Mouse (Mus musculus) MEL (cell line): ENCODE measurements around the gene Nemp1. TPM values are rescaled to one million over a fixed set of nuclear protein-coding genes. Genes with fewer than 3 reads are reported as not detected.

Experiments used
- DNase-seq: peaks from one replicate; pipeline ENCODE4 v3.0.0; 2011; ENCODE audit warnings: low read depth, low spot score
- H3K27ac ChIP-seq: 2 replicates; pipeline ENCODE4 v1.5.1; 2012; ENCODE audit warnings: low read depth, mild to moderate bottlenecking, control low read depth, low read length, moderate library complexity; ENCODE audit not compliant: control insufficient read depth
- H3K27me3 ChIP-seq, 2 experiments: fragments of 150-350 bp in 1 of 2; sonication (generic) in 1 of 2; 2 replicates each; pipeline ENCODE4 v1.6.1; 2012; ENCODE audit warnings: low read length in 2 of 2, mild to moderate bottlenecking in 2 of 2, improper control_type of control experiment in 1 of 2, moderate library complexity in 1 of 2; ENCODE audit not compliant: insufficient read depth in 2 of 2, control insufficient read depth in 1 of 2
- H3K36me3 ChIP-seq, 2 experiments: 2 replicates each; pipeline ENCODE4 v1.6.1; 2012 to 2014; ENCODE audit warnings: low read length in 2 of 2, improper control_type of control experiment in 1 of 2, inconsistent platforms in 1 of 2, mild to moderate bottlenecking in 1 of 2; ENCODE audit not compliant: insufficient read depth in 2 of 2, control insufficient read depth in 1 of 2
- H3K4me1 ChIP-seq, 2 experiments: fragments of 150-350 bp in 1 of 2; sonication (generic) in 1 of 2; 2 replicates each; pipeline ENCODE4 v1.6.1; 2012; ENCODE audit warnings: low read length in 2 of 2, improper control_type of control experiment in 1 of 2, mild to moderate bottlenecking in 1 of 2; ENCODE audit not compliant: insufficient read depth in 2 of 2, control insufficient read depth in 1 of 2
- H3K4me3 ChIP-seq, 2 experiments: fragments of 150-350 bp in 1 of 2; sonication (generic) in 1 of 2; 2 replicates each; pipeline ENCODE4 v1.5.1; 2012; ENCODE audit warnings: low read depth in 2 of 2, low read length in 2 of 2, mild to moderate bottlenecking in 2 of 2, moderate library complexity in 2 of 2, control low read depth in 1 of 2, improper control_type of control experiment in 1 of 2; ENCODE audit not compliant: control insufficient read depth in 1 of 2, insufficient read depth in 1 of 2
- H3K79me2 ChIP-seq: 2 replicates; pipeline ENCODE4 v1.6.1; 2012; ENCODE audit warnings: mild to moderate bottlenecking, low read length, moderate library complexity; ENCODE audit not compliant: control insufficient read depth, poor library complexity, insufficient read depth
- H3K9ac ChIP-seq: 2 replicates; pipeline ENCODE4 v1.6.1; 2012; ENCODE audit warnings: low read depth, mild to moderate bottlenecking, control low read depth, low read length, moderate library complexity; ENCODE audit not compliant: control insufficient read depth, poor library complexity, severe bottlenecking
- H3K9me3 ChIP-seq: fragments of 150-350 bp; sonication (generic); replicated peaks from 2 replicates; pipeline ENCODE4 v1.6.1; 2012; ENCODE audit warnings: mild to moderate bottlenecking, low read length, improper control_type of control experiment, moderate library complexity; ENCODE audit not compliant: insufficient read depth
- BHLHE40 ChIP-seq: IDR thresholded peaks from 2 replicates; pipeline ENCODE4 v1.6.1; 2012; ENCODE audit warnings: low read depth, mild to moderate bottlenecking, inconsistent platforms, low read length, improper control_type of control experiment, borderline replicate concordance
- CTCF ChIP-seq, 3 experiments: IDR thresholded peaks in 2 of 3; conservative IDR thresholded peaks in 1 of 3; 2 replicates each; pipeline ENCODE4 v1.5.1; 2011 to 2012; ENCODE audit warnings: low read length in 3 of 3, low read depth in 2 of 3, mild to moderate bottlenecking in 2 of 3, improper control_type of control experiment in 1 of 3, inconsistent platforms in 1 of 3, mixed read lengths in 1 of 3, moderate library complexity in 1 of 3; ENCODE audit not compliant: control insufficient read depth in 1 of 3, insufficient read depth in 1 of 3, poor library complexity in 1 of 3, severe bottlenecking in 1 of 3
- E2F4 ChIP-seq: IDR thresholded peaks from 2 replicates; pipeline ENCODE4 v1.6.1; 2011; ENCODE audit warnings: low read depth, low read length, improper control_type of control experiment, borderline replicate concordance
- ELF1 ChIP-seq: IDR thresholded peaks from 2 replicates; pipeline ENCODE4 v1.6.1; 2014; ENCODE audit warnings: low read depth, mild to moderate bottlenecking, inconsistent platforms, low read length, improper control_type of control experiment, moderate library complexity
- EP300 ChIP-seq, 2 experiments: IDR thresholded peaks; 2 replicates each; pipeline ENCODE4 v1.6.1; 2011; ENCODE audit warnings: improper control_type of control experiment in 2 of 2, low read length in 2 of 2, low read depth in 1 of 2, mild to moderate bottlenecking in 1 of 2
- GABPA ChIP-seq: IDR thresholded peaks from 2 replicates; pipeline ENCODE4 v1.6.1; 2012; ENCODE audit warnings: low read depth, mild to moderate bottlenecking, inconsistent platforms, low read length, improper control_type of control experiment, moderate library complexity
- HCFC1 ChIP-seq: IDR thresholded peaks from 2 replicates; pipeline ENCODE4 v1.6.1; 2012; ENCODE audit warnings: low read depth, mild to moderate bottlenecking, inconsistent platforms, low read length, improper control_type of control experiment, moderate library complexity
- KAT2A ChIP-seq: conservative IDR thresholded peaks from 2 replicates; pipeline ENCODE4 v1.6.1; 2012; ENCODE audit warnings: low read depth, low read length, improper control_type of control experiment, inconsistent platforms
- MAFK ChIP-seq: IDR thresholded peaks from 2 replicates; pipeline ENCODE4 v1.6.1; 2011; ENCODE audit warnings: low read depth, mild to moderate bottlenecking, low read length, improper control_type of control experiment, borderline replicate concordance
- MAX ChIP-seq: IDR thresholded peaks from 2 replicates; pipeline ENCODE4 v1.6.1; 2011; ENCODE audit warnings: low read length, improper control_type of control experiment
- MAZ ChIP-seq: IDR thresholded peaks from 2 replicates; pipeline ENCODE4 v1.6.1; 2012; ENCODE audit warnings: low read depth, mild to moderate bottlenecking, inconsistent platforms, low read length, improper control_type of control experiment
- MXI1 ChIP-seq: IDR thresholded peaks from 2 replicates; pipeline ENCODE4 v1.6.1; 2011; ENCODE audit warnings: mild to moderate bottlenecking, low read depth, low read length, improper control_type of control experiment
- MYB ChIP-seq: IDR thresholded peaks from 2 replicates; pipeline ENCODE4 v1.6.1; 2011; ENCODE audit warnings: mild to moderate bottlenecking, low read depth, low read length, improper control_type of control experiment
- MYC ChIP-seq: IDR thresholded peaks from 2 replicates; pipeline ENCODE4 v1.6.1; 2011; ENCODE audit warnings: low read depth, mild to moderate bottlenecking, low read length, improper control_type of control experiment, moderate library complexity
- NRF1 ChIP-seq: IDR thresholded peaks from 2 replicates; pipeline ENCODE4 v1.6.1; 2014; ENCODE audit warnings: low read depth, mild to moderate bottlenecking, inconsistent platforms, low read length, improper control_type of control experiment, moderate library complexity; ENCODE audit not compliant: poor library complexity, insufficient read depth, severe bottlenecking
- POLR2AphosphoS2 ChIP-seq: IDR thresholded peaks from 2 replicates; pipeline ENCODE4 v1.6.1; 2011; ENCODE audit warnings: low read length, improper control_type of control experiment
- POLR2AphosphoS5 ChIP-seq: IDR thresholded peaks from 2 replicates; pipeline ENCODE4 v1.6.1; 2012; ENCODE audit warnings: low read depth, borderline replicate concordance, mild to moderate bottlenecking, inconsistent platforms, low read length, moderate library complexity, mixed read lengths
- RAD21 ChIP-seq: IDR thresholded peaks from 2 replicates; pipeline ENCODE4 v1.6.1; 2011; ENCODE audit warnings: mild to moderate bottlenecking, low read depth, low read length, improper control_type of control experiment
- RCOR1 ChIP-seq: IDR thresholded peaks from 2 replicates; pipeline ENCODE4 v1.6.1; 2012; ENCODE audit warnings: low read depth, mild to moderate bottlenecking, inconsistent platforms, low read length, improper control_type of control experiment
- SIN3A ChIP-seq: IDR thresholded peaks from 2 replicates; pipeline ENCODE4 v1.6.1; 2012; ENCODE audit warnings: low read length, improper control_type of control experiment, inconsistent platforms
- SMC3 ChIP-seq: IDR thresholded peaks from 2 replicates; pipeline ENCODE4 v1.6.1; 2011; ENCODE audit warnings: low read depth, low read length, improper control_type of control experiment
- TAL1 ChIP-seq: IDR thresholded peaks from 2 replicates; pipeline ENCODE4 v1.6.1; 2012; ENCODE audit warnings: mild to moderate bottlenecking, inconsistent platforms, low read length, moderate library complexity, mixed read lengths
- TBP ChIP-seq: IDR thresholded peaks from 2 replicates; pipeline ENCODE4 v1.8.0; 2011; ENCODE audit warnings: low read depth, low read length, improper control_type of control experiment
- TCF12 ChIP-seq: IDR thresholded peaks from 2 replicates; pipeline ENCODE4 v1.6.1; 2014; ENCODE audit warnings: low read depth, mild to moderate bottlenecking, inconsistent platforms, low read length, improper control_type of control experiment, moderate library complexity
- UBTF ChIP-seq: IDR thresholded peaks from 2 replicates; pipeline ENCODE4 v1.6.1; 2012; ENCODE audit warnings: low read depth, mild to moderate bottlenecking, inconsistent platforms, low read length, improper control_type of control experiment, moderate library complexity, borderline replicate concordance; ENCODE audit not compliant: insufficient read depth
- USF1 ChIP-seq: IDR thresholded peaks from 2 replicates; pipeline ENCODE4 v1.6.1; 2014; ENCODE audit warnings: low read depth, mild to moderate bottlenecking, inconsistent platforms, low read length, improper control_type of control experiment, moderate library complexity
- ZC3H11A ChIP-seq: IDR thresholded peaks from 2 replicates; pipeline ENCODE4 v1.6.1; 2012; ENCODE audit warnings: low read depth, mild to moderate bottlenecking, inconsistent platforms, low read length, improper control_type of control experiment
- ZNF384 ChIP-seq: IDR thresholded peaks from 2 replicates; pipeline ENCODE4 v1.6.1; 2012; ENCODE audit warnings: low read depth, mild to moderate bottlenecking, inconsistent platforms, low read length, improper control_type of control experiment
- polyA plus RNA-seq, 2 experiments: library from polyadenylated mRNA; stranded (reverse) in 1 of 2; unstranded in 1 of 2; fragments of >175 nt in 1 of 2; fragments of >200 nt in 1 of 2; gene quantifications; 2 replicates each; pipeline versions ENCODE4 v1.2.1 to v1.2.4; 2012; ENCODE audit warnings: low replicate concordance in 2 of 2, low read depth in 1 of 2; ENCODE audit not compliant: insufficient read length in 2 of 2, insufficient read depth in 1 of 2, missing spikeins in 1 of 2
- total RNA-seq: library from RNA; depleted of rRNA; stranded (reverse); fragments of 300-350 nt; gene quantifications from 2 replicates; pipeline ENCODE4 v1.2.3, GENCODE M21; 2012

Nemp1 gene
- total and polyA plus RNA-seq, 3 experiments: 12.1 to 13.9 TPM; not detected in 1

GRCm38 (mm10) chr10:127734434-127734833 lies 67.7 kb downstream of the Nemp1 start:
- DNase-seq: peak; percentile 58

GRCm38 (mm10) chr10:127736266-127736665 lies 69.6 kb downstream of the Nemp1 start:
- peaks cover 11 to 24% of the 10 kb centered on the region in 2 experiments for H3K4me1 ChIP-seq
- DNase-seq: peak; percentile 71
- TF ChIP-seq SIN3A: no peak
- TF ChIP-seq RCOR1: no peak
- TF ChIP-seq UBTF: no peak
- TF ChIP-seq POLR2AphosphoS5: no peak
- TF ChIP-seq EP300 (IDR thresholded peaks at IDR 0.05; ENCODE audit: low read depth in 1 of 2, low read length in 2 of 2): no peak
- TF ChIP-seq MAX: no peak
- TF ChIP-seq ZNF384: no peak
- TF ChIP-seq TCF12: no peak
- TF ChIP-seq POLR2AphosphoS2: no peak
- no peak for TF ChIP-seq E2F4
- no peak for TF ChIP-seq MAFK
- no peak for TF ChIP-seq MAZ
- no peak for TF ChIP-seq HCFC1
- TF ChIP-seq KAT2A: no peak
- no peak for TF ChIP-seq NRF1
- H3K9me3 ChIP-seq: no peaks in the 10 kb centered on the region
- H3K9ac ChIP-seq: no peak overlapping the region
- peak overlapping the region; percentile 89 for H3K27ac ChIP-seq
- peaks cover 9% of the 10 kb centered on the region for H3K79me2 ChIP-seq
- no peaks in the 10 kb centered on the region for H3K27me3 ChIP-seq
- peak overlapping the region in 1 of 2 experiments; percentile 27; a peak in 2 of 4 replicates for H3K4me3 ChIP-seq
- H3K36me3 ChIP-seq: peaks cover 0 to 23% of the 10 kb centered on the region in 2 experiments; a peak in 2 of 4 replicates

More at GRCm38 (mm10) chr10:127734434-127734833, 67.7 kb downstream of the Nemp1 start:
- Histone ChIP-seq H3K27ac (no peak overlapping the region), H3K9ac (no peak overlapping the region), H3K27me3 (no peaks in the 10 kb centered on the region), H3K9me3 (no peaks in the 10 kb centered on the region), H3K4me1 (peaks cover 20 to 34% of the 10 kb centered on the region in 2 experiments), H3K4me3 (no peak overlapping the region), H3K36me3 (peaks cover 0 to 22% of the 10 kb centered on the region in 2 experiments; a peak in 2 of 4 replicates), H3K79me2 (peaks cover under 1% of the 10 kb centered on the region; the same call in 1 of the 2 replicates)
- TF ChIP-seq ELF1 (0 out of 2 replicates have a peak, but pooled peaks have one; percentile 4), UBTF (no peak), CTCF (IDR thresholded peaks at IDR 0.05 in 2 of 3, conservative IDR thresholded peaks at IDR 0.05 in 1 of 3; ENCODE audit: control insufficient read depth in 1 of 3, insufficient read depth in 1 of 3, low read depth in 2 of 3, low read length in 3 of 3, poor library complexity in 1 of 3, severe bottlenecking in 1 of 3) (peak; percentile 29 to 81 (median 32)), GABPA (no peak), SMC3 (peak; percentile 86), TBP (no peak), RCOR1 (no peak), SIN3A (peak; percentile 57), BHLHE40 (peak; percentile 67; the same call in 1 of the 2 replicates), ZC3H11A (peak; percentile 65), MXI1 (peak; percentile 82), MAX (peak; percentile 52), MYB (no peak), RAD21 (peak; percentile 80), TAL1 (no peak), MYC (0 out of 2 replicates have a peak, but pooled peaks have one; percentile 61), USF1 (peak; percentile 48; the same call in 1 of the 2 replicates), E2F4 (no peak)
